Mouse (Mus musculus) heart, adult 2 months (tissue): Measurements from ENCODE around the gene Rfng.

Experiments
- CTCF ChIP-seq: fragments of 200-600 bp; IDR thresholded peaks from 2 replicates; pipeline ENCODE4 v1.8.1; 2022; ENCODE audit warnings: antibody characterized with exemption, mild to moderate bottlenecking, moderate library complexity
- EP300 ChIP-seq: fragments of 200-500 bp; IDR thresholded peaks from 2 replicates; pipeline ENCODE4 v1.6.1; 2011; ENCODE audit warnings: low read depth, low read length, control low read depth; ENCODE audit not compliant: insufficient read depth
- POLR2A ChIP-seq: fragments of 200-500 bp; IDR thresholded peaks from 2 replicates; pipeline ENCODE4 v1.6.1; 2011; ENCODE audit warnings: mild to moderate bottlenecking, low read depth, low read length, control low read depth; ENCODE audit not compliant: insufficient read depth

DNA sequence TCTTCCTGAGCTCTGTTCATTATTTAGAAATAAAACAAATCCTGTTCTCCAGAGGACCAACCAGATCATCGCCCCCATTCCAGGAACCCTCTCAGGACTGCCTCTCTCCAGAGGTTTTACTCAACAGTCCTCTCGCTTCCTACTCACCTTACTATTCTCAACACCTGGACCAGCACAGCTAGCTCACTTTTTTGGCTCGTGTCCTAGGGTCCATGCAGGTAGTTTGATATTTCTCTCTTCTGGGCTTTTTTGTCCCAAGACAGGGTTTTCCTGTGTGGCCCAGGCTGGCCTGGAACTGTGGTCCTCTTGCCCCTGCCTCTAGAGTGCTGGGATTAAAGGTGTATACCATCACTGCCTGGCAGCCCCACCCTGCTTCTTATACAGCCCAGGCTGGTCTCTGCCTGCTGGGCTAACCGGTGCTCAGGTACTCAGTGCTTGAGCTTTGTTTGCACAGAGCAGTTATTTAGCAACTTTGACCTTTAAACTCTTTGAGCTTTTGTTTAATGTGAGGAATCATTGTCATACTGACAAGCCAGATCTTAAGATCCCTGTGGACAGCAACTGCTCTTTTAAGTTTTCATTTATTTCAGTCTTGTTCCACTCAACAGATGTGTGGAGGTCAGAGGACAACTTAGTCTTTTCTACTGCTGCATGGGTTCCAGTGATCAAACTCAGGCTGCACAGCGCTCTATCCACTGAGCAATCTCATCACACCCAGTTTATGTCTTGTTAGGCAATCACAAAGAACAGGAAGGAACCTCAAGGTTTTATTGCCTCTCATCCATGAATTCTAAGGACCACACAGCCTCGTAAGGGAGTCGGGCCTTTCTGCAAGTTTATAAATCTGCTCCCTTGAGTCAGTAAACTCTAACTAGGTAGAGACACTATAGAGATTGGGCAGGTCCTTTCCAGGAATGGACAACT lies 21.6 kb upstream of the Rfng start:
- TF ChIP-seq CTCF (no peak), POLR2A (no peak), EP300 (no peak)
